Mouse (Mus musculus) 416B (cell line): ENCODE data around the gene Ppt1.

Source experiments
- DNase-seq: peaks from one replicate; pipeline ENCODE4 v3.0.0; 2011; ENCODE audit warnings: low read depth

Ppt1 gene

GRCm38 (mm10) chr4:122870741-122871140, 34.7 kb downstream of the Ppt1 start:
- DNase-seq = no peak

GRCm38 (mm10) chr4:122871269-122871668, 35.2 kb downstream of the Ppt1 start:
- DNase-seq = no peak

DNA sequence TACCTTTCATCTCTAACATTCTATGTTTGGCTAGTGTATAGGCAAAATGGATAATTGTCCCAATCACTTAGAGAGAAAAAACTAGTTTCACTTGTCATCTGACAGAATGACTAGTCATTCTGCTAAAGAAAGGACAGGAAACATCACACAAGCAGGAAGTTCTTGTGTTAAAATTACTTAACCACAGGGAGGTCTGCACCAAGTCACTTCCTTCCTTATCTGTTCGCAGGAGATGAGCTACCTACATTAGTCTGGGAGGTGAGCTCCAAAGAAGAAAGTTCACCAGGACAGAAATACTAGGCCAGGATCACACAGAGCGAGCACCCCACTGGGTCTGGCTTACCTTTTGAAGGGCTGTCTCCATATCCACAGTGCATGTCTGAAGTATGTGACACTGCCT, 35.9 kb downstream of the Ppt1 start:
- DNase-seq = peak; percentile 87

DNA sequence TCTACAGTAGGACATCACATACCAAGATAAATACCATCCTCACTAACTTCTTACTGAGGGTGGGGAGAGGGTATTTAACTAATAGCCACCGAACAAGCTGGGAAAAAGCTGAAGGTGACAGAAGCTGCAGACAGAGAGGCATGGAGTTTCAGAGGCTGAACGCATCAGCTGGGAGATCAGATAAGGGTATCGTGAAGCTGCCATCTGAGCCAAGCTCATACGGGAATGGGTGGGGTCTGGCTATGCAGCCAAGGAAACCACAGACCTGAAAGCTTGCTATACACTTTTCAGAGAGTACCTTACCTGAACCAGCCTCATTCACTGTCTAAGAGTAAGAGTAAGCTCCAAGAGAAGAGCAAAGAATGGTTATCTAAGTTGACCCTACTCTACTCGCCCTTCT, 37.0 kb downstream of the Ppt1 start:
- peak; percentile 74 for DNase-seq

GRCm38 (mm10) chr4:122873512-122873911, 37.5 kb downstream of the Ppt1 start:
- no peak for DNase-seq

DNA sequence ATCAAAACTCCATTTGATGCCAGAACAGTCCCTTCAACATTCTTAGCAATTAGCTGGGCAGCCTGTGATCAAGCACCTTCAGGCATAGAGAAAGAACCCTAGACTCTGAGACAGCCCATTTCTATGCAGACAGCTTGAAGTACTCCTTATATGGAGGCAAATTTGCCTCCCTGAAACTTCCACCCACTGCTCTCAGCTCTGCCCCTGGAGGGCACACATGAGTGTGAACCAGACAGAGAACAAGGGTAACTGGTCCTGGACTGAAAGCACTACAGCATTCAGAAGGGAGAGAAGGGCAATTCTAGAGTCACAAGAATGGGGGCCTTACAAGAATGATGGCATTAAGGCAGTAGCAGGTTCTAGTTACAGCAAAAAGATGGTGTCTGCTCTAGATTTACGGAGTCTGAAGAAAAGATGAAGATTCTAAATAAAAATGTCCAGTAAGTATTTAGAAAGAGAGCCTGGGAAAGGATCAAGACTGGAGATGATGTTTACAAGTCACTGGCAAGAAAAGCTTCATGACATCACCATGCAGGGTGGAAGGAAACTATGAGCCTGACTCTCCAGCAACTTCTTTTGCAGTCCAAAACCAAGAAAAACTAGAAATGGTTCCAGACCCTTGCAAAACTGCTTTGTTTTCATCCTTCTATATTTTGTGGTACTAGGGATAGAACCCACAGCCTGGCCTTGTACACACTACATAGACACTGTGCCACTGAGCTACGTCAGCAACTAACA, 42.5 kb downstream of the Ppt1 start:
- peak; percentile 59 for DNase-seq

- no peak for DNase-seq
Observed at GRCm38 (mm10) chr4:122882544-122882943, 46.5 kb downstream of the Ppt1 start.

- DNase-seq = peak; percentile 44
Observed at GRCm38 (mm10) chr4:122883294-122883693, 47.3 kb downstream of the Ppt1 start.

GRCm38 (mm10) chr4:122884051-122884450, 48.0 kb downstream of the Ppt1 start:
- peak; percentile 74 for DNase-seq

DNA sequence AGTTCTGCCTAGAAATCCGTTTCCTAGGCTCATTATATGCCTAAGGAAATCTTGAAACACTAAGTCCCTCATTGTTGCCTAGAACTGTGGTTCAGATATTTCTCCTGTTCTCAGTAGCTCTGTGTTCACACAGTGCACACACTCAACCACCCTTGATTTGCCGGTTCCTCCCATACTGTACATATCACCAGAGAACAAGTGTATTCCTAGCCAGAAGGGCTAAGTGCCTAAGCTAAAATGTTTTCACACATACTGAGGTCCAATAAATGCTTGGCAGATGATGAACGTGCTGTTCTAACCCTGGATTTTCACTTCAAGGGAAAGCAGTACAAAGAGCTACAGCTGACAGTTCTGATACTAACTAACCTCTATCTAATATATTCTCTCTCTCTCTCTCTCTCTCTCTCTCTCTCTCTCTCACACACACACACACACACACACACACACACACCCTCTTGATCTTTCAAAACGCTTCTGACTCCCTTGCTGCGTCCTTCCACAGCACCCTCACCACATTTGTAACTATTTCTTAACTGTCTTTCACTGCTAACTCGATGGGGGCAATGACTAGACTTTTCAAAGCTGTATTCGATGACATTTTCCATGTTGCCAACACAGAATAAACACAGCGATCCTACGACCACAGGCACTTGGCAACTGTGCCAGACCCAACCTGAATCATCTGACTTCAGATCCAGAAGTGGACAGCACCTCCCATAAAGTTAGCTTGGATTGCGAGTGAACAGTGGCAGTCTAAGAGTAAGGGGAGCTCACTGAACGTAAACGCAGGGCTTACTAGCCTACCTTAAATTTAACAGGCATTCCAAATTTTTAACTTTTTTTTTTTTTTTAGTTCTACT, 48.7 kb downstream of the Ppt1 start:
- DNase-seq = peak; percentile 76

DNA sequence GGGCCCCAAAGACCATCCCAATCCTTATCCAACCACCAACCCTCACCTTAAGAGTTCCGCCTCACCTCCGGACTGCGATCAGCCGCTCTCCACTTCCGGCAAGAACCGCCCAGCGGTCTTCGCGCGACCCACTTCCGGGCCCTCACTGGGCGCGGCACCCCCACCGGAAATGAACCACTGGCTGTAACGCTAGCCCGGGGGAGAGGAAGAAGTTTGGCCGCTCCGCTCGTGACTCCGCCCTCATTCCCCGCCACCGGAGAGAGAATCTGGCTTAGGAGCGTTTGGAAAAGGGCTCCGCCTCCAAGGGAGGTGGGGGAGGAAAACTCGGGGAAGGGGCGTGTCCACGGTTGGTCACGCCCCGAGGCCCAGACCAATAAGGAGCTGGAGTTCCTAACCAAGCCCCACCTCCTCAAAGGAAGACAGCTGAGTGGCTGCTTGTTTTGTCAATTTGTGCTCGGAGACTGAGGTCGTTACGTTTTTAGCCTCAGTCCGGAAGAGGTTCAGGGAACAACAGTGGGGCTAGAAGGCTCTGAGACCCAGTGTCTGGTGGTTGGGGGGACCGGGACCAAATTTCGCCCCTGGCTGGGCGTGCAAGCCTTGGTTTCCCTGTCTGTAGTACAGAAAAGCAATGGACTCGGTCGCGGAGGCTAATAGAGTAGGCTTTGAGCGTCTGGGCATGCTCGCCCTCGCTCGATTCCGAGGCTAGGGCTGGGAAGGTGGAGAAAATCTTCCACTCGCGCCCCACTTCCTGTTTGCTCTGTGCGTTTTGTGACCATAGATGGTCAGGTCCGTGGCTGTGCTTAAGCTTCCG, 49.9 kb downstream of the Ppt1 start, which contains the start of gene Cap1:
Gene Cap1 (minus strand): TSS at position 289 of the 811 bp plus-strand sequence.
- peak; percentile 99 for DNase-seq

GRCm38 (mm10) chr4:122886579-122887254, 50.7 kb downstream of the Ppt1 start:
- DNase-seq = peak; percentile 76

GRCm38 (mm10) chr4:122887336-122887735, 51.3 kb downstream of the Ppt1 start:
- DNase-seq = no peak

DNA sequence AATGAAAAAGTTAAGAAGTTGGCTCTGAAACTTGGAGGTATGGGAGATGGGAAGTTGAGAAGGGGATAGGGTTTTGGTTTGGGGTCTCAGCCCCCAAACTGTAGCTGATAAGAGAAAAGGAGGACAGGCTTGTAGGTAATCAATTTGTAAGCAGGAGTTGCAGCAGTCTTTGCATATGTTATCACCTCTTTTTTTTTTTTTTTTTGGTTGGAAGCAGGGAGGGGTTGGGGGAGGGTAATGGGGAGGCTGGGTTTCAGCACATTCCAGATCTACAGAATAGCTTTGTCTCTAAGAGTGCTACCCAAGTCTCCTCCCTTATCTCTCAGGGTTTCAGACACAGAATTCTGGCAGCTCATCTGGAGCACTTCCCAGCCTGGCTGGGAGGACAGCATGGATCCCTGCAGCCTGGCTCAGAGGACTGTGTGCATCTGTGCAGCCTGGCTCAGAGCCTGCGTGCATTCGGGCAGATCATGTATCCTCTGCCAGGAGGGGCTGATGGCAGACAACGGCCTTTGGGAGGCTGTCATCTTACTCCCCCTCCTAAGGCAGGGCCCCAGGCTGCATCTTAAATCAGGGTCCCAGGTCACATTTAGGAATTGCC, 54.9 kb downstream of the Ppt1 start:
- DNase-seq = no peak

DNA sequence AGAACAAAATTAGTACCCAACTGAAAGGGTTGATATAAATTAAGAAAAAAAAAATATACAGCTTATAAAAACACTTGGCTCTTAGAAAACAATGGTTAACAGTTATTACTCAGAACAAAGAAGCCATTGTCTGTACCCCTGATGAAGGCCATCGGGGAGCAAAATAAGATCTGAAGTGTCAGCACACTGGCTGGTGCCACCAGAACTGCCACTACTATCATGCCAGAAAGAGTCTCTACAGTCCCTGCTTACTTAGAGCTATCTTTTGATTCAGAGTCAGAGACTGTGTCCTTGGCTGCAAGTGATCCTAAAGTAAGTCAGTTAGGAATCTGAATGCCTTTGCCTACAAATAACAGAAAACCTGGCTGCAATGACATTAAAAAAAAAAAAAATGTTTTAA, 55.6 kb downstream of the Ppt1 start:
- DNase-seq = no peak

DNA sequence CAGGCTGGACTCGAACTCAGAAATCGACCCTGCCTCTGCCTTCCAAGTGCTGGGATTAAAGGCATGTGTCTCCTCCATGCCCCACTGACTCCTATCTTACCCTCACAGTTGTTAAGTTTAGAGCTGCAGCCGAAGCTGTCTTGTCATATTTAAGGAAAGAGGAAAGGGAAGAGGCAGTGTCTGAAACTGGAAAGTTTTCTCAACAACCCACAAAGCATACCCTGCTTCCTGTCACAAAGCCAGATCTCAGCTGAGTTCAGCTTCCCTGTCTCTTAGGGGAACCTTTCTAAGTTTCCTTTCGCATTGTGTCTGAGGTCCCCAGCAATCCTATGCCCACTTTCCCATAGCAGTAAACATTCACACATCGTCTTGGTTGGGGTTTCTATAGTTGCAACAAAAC, 56.1 kb downstream of the Ppt1 start:
- peak; percentile 86 for DNase-seq

DNA sequence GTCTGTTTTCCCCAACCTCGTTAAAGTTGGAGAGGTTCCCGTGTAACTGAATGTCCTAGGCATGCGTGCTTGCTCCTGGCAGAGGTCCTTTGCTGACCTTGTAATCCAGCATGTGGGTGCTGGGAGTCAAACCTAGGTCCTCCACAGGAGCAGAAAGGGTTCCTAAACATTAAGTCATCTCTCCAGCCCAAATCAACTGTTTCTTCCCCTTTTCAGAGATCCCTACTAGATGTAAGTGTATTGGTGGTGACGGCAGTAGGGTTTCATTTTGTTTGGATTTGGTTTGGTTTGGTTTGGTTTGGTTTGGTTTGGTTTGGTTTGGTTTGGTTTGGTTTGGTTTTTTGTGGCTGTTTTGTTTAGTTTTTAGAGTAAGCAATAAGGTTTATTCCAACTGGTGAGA, 61.7 kb downstream of the Ppt1 start:
- DNase-seq = no peak

GRCm38 (mm10) chr4:122898313-122898712, 62.3 kb downstream of the Ppt1 start:
- peak; percentile 82 for DNase-seq

- peak; percentile 53 for DNase-seq
Observed at GRCm38 (mm10) chr4:122902156-122902555, 66.1 kb downstream of the Ppt1 start.

DNA sequence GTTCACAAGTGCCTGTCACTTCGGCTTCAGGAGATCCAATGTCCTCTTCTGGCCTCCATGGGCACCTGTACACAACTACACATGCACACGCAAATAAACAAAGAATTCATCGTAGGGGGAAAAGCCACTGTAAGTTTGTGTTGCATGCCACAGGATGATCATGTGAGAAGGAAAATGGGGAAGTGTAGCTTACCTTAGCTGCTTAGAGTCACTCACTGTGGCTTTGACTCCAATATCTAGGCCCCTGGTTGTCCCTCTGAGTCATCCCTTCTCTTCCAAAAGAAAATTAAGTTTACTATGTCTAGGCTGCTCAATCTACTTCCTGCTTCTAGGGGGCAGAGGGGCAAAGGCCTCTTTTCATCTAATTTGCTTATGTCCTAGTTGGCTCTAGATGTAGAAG, 67.7 kb downstream of the Ppt1 start:
- peak; percentile 45 for DNase-seq

- DNase-seq = no peak
Observed at GRCm38 (mm10) chr4:122905359-122905758, 69.3 kb downstream of the Ppt1 start.
